Mouse (Mus musculus) liver, embryonic 14 days (tissue): ENCODE measurements around the gene Cyb5r1. TPM values are rescaled to one million over a fixed set of nuclear protein-coding genes. Genes with fewer than 3 reads are reported as not detected.

ENCODE experiments used
- polyA plus RNA-seq: library from polyadenylated mRNA; depleted of rRNA; stranded (reverse); fragments of >200 nt; gene quantifications from 2 replicates; pipeline ENCODE4 v1.2.3, GENCODE M21; 2012; rRNA removed

The Cyb5r1 gene
- 13.1 and 15.8 TPM in 2 replicates for polyA plus RNA-seq

DNA sequence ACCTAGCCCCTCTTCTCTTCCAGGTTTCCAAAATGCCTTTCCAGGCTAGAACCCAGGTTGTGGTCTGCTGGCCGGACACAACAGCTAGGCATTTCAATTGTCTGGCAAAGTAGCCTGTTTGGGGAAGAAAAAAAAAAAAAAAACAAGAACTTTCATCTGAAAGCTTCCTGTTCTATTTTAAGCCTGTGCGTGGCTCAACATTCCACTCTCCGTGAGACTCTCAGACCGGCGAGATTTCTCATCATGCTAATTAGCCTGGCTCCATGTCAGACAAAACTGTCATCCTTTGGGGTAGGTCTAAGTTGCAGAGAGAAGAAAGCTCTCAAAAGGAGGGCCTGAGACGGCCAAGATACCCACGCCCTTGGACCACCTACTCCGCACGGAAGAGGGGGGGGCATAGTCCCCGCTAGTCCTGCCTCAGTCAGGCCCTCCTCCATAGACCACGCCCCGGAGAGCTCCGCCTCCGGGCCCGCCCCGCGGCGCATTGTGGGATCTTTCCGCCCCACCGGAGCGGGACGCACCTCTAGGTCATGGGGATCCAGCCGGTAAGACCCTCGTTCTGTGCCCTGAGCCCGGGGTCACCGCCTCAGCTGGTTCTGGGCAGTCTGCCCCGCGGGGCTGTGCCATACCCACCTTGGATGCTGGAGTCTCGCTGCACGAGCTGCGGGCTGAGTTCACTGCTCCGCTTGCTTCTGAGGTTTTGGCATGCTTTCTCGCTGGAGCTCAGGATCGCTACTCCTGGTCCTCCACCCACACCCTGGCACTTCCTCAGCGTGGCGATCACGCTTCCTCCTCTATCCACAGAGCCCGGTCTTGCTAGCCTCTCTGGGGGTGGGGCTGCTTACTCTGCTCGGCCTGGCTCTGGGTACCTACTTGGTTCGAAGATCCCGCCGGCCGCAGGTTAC is at the start of gene Cyb5r1:
Cyb5r1 (plus strand) TSS at position 51 of the 905 bp plus-strand sequence.

DNA sequence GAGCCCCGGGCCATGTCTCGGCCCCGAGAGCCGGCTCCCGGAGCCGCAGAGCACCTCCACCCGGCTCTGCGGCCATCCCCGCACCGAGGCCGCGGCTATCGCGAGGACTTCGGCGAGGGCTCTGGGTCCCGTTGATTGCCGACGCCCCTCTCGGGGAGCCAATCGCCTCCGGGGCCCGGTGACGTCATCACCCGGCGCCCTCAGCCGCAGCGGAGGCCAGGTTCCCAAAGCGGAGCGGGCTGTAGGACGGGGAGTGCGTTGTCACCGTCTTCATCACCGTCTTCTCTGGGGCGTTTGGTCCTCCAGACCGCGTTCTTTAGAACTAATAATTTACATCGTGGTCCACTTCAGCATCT is 43.5 kb upstream of the Cyb5r1 start, which contains the start of gene Tmem183a:
Tmem183a (minus strand) TSS at position 123 of the 356 bp plus-strand sequence.

DNA sequence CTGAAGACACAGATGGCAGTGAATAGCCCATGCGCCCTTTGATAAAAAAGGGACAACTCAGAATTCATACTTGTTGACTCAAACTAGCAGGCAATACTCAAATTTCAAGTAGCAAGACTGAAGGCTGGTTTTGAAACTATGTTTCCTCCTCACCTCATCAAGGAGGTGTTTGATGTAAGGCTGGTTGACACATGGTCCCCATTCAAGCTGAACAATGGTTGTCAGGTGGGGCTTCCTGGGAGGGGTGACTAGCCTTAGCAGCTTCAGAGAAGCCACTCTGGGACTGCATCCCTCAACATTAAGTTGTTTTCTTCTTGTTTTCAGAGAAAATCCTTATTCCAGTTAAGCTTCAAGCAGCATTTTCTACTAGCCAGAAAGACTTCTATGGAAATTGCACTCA is 19.7 kb upstream of the Cyb5r1 start, which contains the start of gene 4933406M09Rik:
4933406M09Rik (plus strand) TSS at position 275 of the 400 bp plus-strand sequence.

DNA sequence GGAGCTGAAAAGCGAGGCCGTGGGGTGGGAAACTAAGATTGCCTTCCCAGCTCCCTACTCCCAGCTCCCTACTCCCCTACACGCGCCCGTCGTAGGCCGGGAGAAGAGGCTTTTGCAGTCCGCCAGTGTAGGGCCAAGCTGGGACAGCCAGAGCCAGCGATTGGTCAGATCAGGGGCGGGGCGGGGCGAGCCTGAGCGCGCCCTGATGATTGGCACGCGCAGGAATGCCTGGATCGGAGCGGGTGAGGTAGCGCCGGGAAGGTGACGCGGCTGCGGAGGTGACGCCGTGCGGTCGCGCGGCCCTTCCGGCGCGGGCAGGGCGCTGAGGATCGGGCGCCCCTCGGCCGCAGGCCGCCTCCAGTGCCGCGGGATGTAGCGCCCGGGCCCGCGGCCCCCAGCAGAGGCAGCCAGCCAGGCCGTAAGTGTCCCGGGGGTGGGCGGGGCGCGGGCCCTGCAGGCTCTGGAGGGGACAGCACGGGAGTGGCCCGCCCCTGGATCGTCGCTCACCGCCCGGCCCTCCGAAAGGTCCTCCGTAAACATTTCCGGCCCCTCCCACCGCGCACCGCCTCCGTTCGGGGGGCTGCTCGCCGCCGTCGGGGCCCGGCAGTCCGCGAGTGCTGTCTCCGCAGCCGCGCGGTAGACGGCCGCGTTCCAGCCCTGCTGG is 9.9 kb downstream of the Cyb5r1 start, which contains the start of gene Adipor1:
Adipor1 (plus strand) TSS at position 211 of the 664 bp plus-strand sequence.

DNA sequence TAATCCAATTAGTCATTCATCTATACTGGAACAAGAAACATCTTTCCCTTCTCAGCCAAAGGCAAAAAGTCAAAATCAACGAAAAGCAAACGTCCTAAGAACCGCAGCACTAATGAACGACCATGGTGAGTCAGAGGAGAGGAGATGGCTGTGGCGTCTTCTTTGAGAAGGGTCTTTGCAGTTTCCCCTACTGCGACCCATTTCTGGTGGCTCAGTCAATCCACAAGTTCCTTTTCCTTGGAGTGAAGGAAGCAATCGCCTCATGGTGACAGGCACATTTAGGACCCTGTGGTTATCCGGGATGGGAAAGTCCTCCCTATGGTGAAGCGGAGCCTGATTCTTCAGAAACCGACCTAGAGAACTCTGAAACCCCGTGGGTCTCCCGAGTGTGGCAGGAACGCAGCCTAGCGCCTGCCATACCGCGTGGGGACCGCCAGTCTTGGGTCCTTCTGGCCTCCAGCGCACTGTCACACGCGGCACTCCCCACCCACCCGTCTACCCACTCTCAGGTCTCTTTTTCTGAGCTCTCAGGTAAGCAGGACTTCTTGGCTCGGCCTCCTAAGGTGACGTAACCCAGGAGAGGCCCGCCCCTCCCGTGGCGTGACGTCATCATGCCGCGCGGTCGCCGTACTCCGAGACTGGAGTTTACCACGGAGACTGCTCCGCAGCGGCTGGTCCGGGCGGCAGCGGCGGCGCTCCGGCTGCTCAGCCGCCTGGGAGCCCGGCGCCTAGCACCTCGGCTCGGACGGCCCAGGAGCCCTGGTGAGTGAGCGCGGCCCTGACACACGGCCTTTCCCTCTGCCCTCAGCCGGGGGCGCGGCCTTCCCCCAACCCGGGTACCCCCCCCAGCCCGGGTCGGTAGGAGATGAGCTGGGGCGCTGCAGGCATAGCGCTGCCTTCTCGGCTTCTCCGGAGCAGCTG is 49.8 kb downstream of the Cyb5r1 start, which contains the start of gene Klhl12:
Klhl12 (plus strand) TSS at position 628 of the 921 bp plus-strand sequence.

Other genes starting within 250 kb of the Cyb5r1 start
- 1.2 and 1.6 TPM in 2 replicates for gene Chil1, start 223.4 kb upstream of the Cyb5r1 start, polyA plus RNA-seq
- gene Mybph, start 212.1 kb upstream of the Cyb5r1 start, polyA plus RNA-seq, result 0.07 and 2.0 TPM in 2 replicates
- 0.08 and 0.12 TPM in 2 replicates for gene Adora1, start 170.1 kb upstream of the Cyb5r1 start, polyA plus RNA-seq
- gene Myog, start 115.6 kb upstream of the Cyb5r1 start, polyA plus RNA-seq, result 0.13 and 3.1 TPM in 2 replicates
- gene Ppfia4, start 72.6 kb upstream of the Cyb5r1 start, polyA plus RNA-seq, result 1.1 and 1.3 TPM in 2 replicates
- gene Tmem183a, start 43.6 kb upstream of the Cyb5r1 start, polyA plus RNA-seq, result 33.1 and 35.2 TPM in 2 replicates
- not detected in 2 replicates for gene 4933406M09Rik, start 19.6 kb upstream of the Cyb5r1 start, polyA plus RNA-seq
- gene Adipor1, start 9.8 kb downstream of the Cyb5r1 start, polyA plus RNA-seq, result 54.1 and 63.2 TPM in 2 replicates
- gene Klhl12, start 50.0 kb downstream of the Cyb5r1 start, polyA plus RNA-seq, result 18.0 and 21.3 TPM in 2 replicates
- 9.1 and 10.6 TPM in 2 replicates for gene Rabif, start 89.1 kb downstream of the Cyb5r1 start, polyA plus RNA-seq
- not detected in 2 replicates for gene Mgat4e, start 144.1 kb downstream of the Cyb5r1 start, polyA plus RNA-seq
- 1.8 and 2.0 TPM in 2 replicates for gene Kdm5b, start 154.6 kb downstream of the Cyb5r1 start, polyA plus RNA-seq
- gene Syt2, start 241.1 kb downstream of the Cyb5r1 start, polyA plus RNA-seq, result 0.05 and 0.07 TPM in 2 replicates